Mouse (Mus musculus) megakaryocyte, embryonic 14.5 days (primary cell): ENCODE results near the gene Marc1. TPM values are rescaled to one million over a fixed set of nuclear protein-coding genes. Genes with fewer than 3 reads are reported as not detected.

ENCODE experiments used
- H3K27me3 ChIP-seq: replicated peaks from 2 replicates; pipeline ENCODE3; 2012; ENCODE audit warnings: inconsistent platforms
- H3K36me3 ChIP-seq: replicated peaks from 2 replicates; pipeline ENCODE3; 2012; ENCODE audit warnings: low read length, inconsistent platforms, mixed read lengths
- H3K4me1 ChIP-seq: 2 replicates; pipeline ENCODE4 v1.6.1; 2012; ENCODE audit warnings: inconsistent platforms
- H3K4me3 ChIP-seq: replicated peaks from 2 replicates; pipeline ENCODE3; 2012; ENCODE audit warnings: moderate library complexity, mild to moderate bottlenecking, inconsistent platforms
- H3K9me3 ChIP-seq: 2 replicates; pipeline ENCODE4 v1.6.1; 2012; ENCODE audit warnings: inconsistent platforms
- FLI1 ChIP-seq: IDR thresholded peaks from 2 replicates; pipeline ENCODE4 v1.6.1; 2012; ENCODE audit warnings: low read length, inconsistent platforms, mixed read lengths
- GATA1 ChIP-seq: IDR thresholded peaks from 3 replicates; pipeline ENCODE4 v1.6.1; 2012; ENCODE audit warnings: mixed read lengths, low read length, inconsistent platforms, borderline replicate concordance
- polyA plus RNA-seq: library from polyadenylated mRNA; stranded (reverse); fragments of >175 nt; gene quantifications from 2 replicates; pipeline ENCODE4 v1.2.3, GENCODE M21; 2012; ENCODE audit warnings: low replicate concordance; ENCODE audit not compliant: insufficient read depth

The Marc1 gene
- polyA plus RNA-seq, 1 experiment, result not detected

DNA sequence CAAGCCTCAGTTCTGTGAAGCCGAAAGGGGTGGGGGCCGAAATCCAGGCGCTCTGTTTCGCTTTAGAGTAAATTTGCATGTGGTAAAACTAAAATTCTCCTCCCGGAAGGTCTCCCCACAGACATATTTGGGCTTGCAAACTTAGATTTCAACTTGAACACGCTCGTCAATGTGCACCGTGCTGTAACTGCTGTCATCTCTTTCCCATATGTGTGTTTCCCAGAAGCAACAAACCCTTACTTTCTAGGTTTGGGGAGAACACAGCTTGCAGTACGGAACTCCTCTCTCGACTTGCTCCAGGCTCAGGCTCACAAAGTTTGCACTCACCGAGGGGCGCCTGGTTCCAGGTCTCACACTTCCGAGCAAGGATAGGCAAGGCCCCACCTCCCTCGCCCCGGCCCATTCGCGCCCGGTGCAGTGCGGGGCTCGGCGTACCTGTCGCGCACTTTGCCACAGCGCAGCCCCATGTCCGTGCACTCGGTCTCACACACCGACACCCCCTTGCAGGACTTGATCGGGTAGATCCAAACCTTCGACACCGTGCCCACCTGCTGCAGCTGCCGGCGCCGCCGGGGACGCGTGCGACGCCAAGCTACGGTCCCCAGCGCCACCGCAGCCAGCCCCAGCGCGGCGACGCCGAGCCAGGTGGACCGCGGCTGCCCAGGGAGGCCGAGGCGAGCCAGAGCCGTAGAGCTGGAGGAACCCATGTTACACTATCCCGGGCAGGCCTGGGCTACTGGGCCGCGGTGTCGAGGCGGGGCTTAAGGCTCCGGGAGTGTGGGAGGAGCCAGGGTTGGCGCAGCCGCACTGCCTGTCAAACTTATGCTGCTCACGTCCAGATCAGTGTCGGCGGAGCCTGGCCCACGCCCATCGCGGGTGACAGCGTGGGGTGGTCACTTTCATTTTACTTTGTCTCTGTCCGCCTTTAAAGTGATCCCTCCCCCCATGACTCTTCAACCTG is 34.3 kb upstream of the Marc1 start:
- Histone ChIP-seq H3K4me3 (peak overlapping the region; percentile 100), H3K27me3 (no peaks in the 10 kb centered on the region), H3K36me3 (peaks cover 20% of the 10 kb centered on the region), H3K4me1 (peaks cover 54% of the 10 kb centered on the region), H3K9me3 (no peaks in the 10 kb centered on the region)
- TF ChIP-seq FLI1 (no peak), GATA1 (no peak)

- H3K9me3 ChIP-seq, result no peaks in the 10 kb centered on the region
- peaks cover 29% of the 10 kb centered on the region for H3K36me3 ChIP-seq
- H3K4me1 ChIP-seq, result peaks cover 60% of the 10 kb centered on the region
- TF ChIP-seq GATA1 (no peak), FLI1 (no peak)
- H3K27me3 ChIP-seq, result no peaks in the 10 kb centered on the region
- peak overlapping the region; percentile 100 for H3K4me3 ChIP-seq
These were observed 33.4 kb upstream of the Marc1 start for GRCm38 (mm10) chr1:184844326-184845066.

GRCm38 (mm10) chr1:184837649-184838048 is 26.5 kb upstream of the Marc1 start:
- H3K27me3 ChIP-seq, result no peaks in the 10 kb centered on the region
- H3K4me1 ChIP-seq, result peaks cover 31% of the 10 kb centered on the region
- peaks cover 4% of the 10 kb centered on the region; the same call in 1 of the 2 replicates for H3K9me3 ChIP-seq
- no peak overlapping the region for H3K4me3 ChIP-seq
- TF ChIP-seq GATA1 (no peak), FLI1 (no peak)
- H3K36me3 ChIP-seq, result peaks cover 95% of the 10 kb centered on the region

GRCm38 (mm10) chr1:184836350-184836749 is 25.2 kb upstream of the Marc1 start:
- Histone ChIP-seq H3K9me3 (peaks cover 4% of the 10 kb centered on the region; the same call in 1 of the 2 replicates), H3K4me1 (peaks cover 18% of the 10 kb centered on the region), H3K27me3 (no peaks in the 10 kb centered on the region), H3K36me3 (peaks cover 97% of the 10 kb centered on the region), H3K4me3 (no peak overlapping the region)
- TF ChIP-seq FLI1 (no peak), GATA1 (no peak)

GRCm38 (mm10) chr1:184833499-184833898 is 22.4 kb upstream of the Marc1 start:
- H3K4me1 ChIP-seq, result peaks cover 10% of the 10 kb centered on the region; the same call in 1 of the 2 replicates
- peaks cover 97% of the 10 kb centered on the region for H3K36me3 ChIP-seq
- H3K9me3 ChIP-seq, result peaks cover 4% of the 10 kb centered on the region; the same call in 1 of the 2 replicates
- H3K27me3 ChIP-seq, result no peaks in the 10 kb centered on the region
- TF ChIP-seq GATA1, result no peak
- TF ChIP-seq FLI1, result no peak
- H3K4me3 ChIP-seq, result no peak overlapping the region

- Histone ChIP-seq H3K27me3 (no peaks in the 10 kb centered on the region), H3K9me3 (peaks cover 4% of the 10 kb centered on the region; the same call in 1 of the 2 replicates), H3K4me1 (0 out of 2 replicates have a peak, but pooled peaks cover 6% of the 10 kb centered on the region), H3K4me3 (no peak overlapping the region), H3K36me3 (peaks cover 96% of the 10 kb centered on the region)
- TF ChIP-seq GATA1 (no peak), FLI1 (no peak)
These were observed 21.1 kb upstream of the Marc1 start for GRCm38 (mm10) chr1:184832211-184832610.

DNA sequence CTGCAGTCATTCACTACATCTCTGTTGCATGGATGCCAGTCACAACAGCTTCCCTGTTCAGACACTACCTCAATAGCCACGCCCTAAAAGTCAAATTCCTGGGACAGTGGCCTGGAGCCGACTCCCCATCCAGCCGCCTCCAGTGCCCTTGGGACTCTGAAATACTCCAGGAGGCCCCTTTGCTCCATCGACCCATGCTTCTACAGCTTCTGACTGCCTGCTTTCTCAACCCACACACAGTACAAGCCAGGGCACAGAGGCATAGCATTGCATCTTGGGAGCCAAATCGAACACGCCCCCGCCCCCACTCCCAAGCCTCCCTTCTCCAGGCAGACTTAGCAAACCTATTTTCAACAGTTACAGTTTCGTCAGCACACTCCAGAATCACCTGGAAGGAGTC is 18.8 kb upstream of the Marc1 start:
- H3K27me3 ChIP-seq, result no peaks in the 10 kb centered on the region
- H3K9me3 ChIP-seq, result peaks cover 2% of the 10 kb centered on the region; the same call in 1 of the 2 replicates
- H3K36me3 ChIP-seq, result peaks cover 94% of the 10 kb centered on the region
- H3K4me1 ChIP-seq, result peaks cover 3% of the 10 kb centered on the region
- TF ChIP-seq FLI1 (no peak), GATA1 (no peak)
- no peak overlapping the region for H3K4me3 ChIP-seq

DNA sequence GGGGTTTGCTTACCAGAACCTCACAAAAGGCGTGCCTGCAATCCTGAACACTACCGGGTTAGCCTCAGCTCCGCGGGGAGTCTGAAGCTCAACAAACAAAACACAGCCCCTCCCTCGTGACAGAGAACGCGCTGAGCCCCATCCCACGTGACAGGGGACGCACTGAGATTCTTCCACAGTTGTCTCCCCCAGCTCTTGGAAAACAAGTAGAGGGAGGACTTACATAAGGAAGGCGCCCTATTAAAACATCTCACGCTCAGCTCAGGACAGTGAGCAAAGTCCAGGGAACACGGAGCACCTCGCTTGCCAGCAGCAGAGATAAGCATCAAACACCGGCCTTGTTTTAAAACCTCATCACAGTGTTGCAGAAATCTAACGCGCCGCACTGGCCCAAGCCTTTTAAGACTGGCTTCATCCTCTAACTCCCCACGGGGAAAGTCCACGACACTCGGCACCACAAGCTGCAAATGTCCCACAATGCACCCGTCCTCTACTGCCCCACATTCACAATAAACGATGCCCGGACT is 16.1 kb upstream of the Marc1 start:
- TF ChIP-seq GATA1 (no peak), FLI1 (no peak)
- Histone ChIP-seq H3K4me3 (no peak overlapping the region), H3K4me1 (peaks cover 12% of the 10 kb centered on the region), H3K36me3 (peaks cover 87% of the 10 kb centered on the region), H3K9me3 (no peaks in the 10 kb centered on the region), H3K27me3 (no peaks in the 10 kb centered on the region)

GRCm38 (mm10) chr1:184825093-184825492 is 14.0 kb upstream of the Marc1 start:
- Histone ChIP-seq H3K27me3 (no peaks in the 10 kb centered on the region), H3K36me3 (peaks cover 85% of the 10 kb centered on the region), H3K4me3 (no peak overlapping the region), H3K4me1 (peaks cover 9% of the 10 kb centered on the region), H3K9me3 (no peaks in the 10 kb centered on the region)
- TF ChIP-seq GATA1 (no peak), FLI1 (no peak)

GRCm38 (mm10) chr1:184824439-184824851 is 13.3 kb upstream of the Marc1 start:
- Histone ChIP-seq H3K4me1 (peaks cover 9% of the 10 kb centered on the region), H3K36me3 (peaks cover 84% of the 10 kb centered on the region), H3K27me3 (no peaks in the 10 kb centered on the region), H3K4me3 (peak overlapping the region; percentile 26), H3K9me3 (no peaks in the 10 kb centered on the region)
- TF ChIP-seq GATA1, result no peak
- TF ChIP-seq FLI1, result no peak
